ENCODE assay signal across 11 mouse cellular contexts in the genomic region with DNA sequence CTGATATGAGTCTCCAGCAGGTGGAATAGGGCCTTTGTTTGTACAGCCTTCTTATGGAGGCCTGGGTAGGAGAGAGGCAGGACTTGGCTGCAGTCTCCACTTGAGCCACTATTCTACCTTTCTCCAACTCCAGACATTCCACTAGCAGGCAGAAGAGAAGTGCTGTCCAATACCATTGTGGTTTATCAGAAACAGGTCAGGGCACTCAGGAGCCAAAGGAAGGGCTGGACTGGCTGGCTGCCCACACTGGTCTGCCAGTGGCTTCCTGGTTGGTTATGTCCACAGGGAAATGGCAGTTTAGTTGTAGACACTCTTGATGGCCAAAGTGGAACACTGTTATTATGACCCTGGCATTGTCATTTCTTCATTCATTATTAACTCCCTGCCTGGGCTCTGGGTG.
"Had no signal": no experiment of that assay in that cellular context is flagged by ENCODE, and none has a peak within 500 bp of the region (broad histone marks: within the 10 kb centered on the region; RNA-seq: fewer than 3 reads in every experiment).

No protein-coding gene starts in this region.

- DNase-seq: kidney, adult 18-20 months; liver, embryonic 13.5 days; liver, postnatal 0 days; right cerebral cortex, adult 18-20 months; right cerebral cortex, postnatal 25 days; thymus, postnatal 4 days had no signal

- H3K36me3 ChIP-seq: limb, embryonic 10.5 days; liver, embryonic 13.5 days; midbrain, embryonic 12.5 days had no signal

- H3K9ac ChIP-seq: liver, embryonic 13.5 days; liver, postnatal 0 days; midbrain, embryonic 12.5 days had no signal

- ATAC-seq: hindbrain, postnatal 0 days; liver, postnatal 0 days had no signal

- H3K9me3 ChIP-seq: limb, embryonic 10.5 days; liver, embryonic 13.5 days; midbrain, embryonic 12.5 days had no signal

- H3K27ac ChIP-seq: hindbrain, postnatal 0 days; kidney, postnatal 0 days; left cerebral cortex, adult 2 months; limb, embryonic 10.5 days; liver, embryonic 13.5 days; midbrain, embryonic 12.5 days had no signal

- H3K4me3 ChIP-seq: left cerebral cortex, adult 2 months; limb, embryonic 10.5 days; liver, embryonic 13.5 days; midbrain, embryonic 12.5 days had no signal

- H3K27me3 ChIP-seq: liver, embryonic 13.5 days; midbrain, embryonic 12.5 days had no signal

- H3K4me1 ChIP-seq: limb, embryonic 10.5 days; midbrain, embryonic 12.5 days had no signal

- H3K4me2 ChIP-seq: liver, embryonic 13.5 days; midbrain, embryonic 12.5 days had no signal
